Mouse (Mus musculus): ENCODE results near the gene Zfp595.
A peak's percentile ranks its signal among the peaks of the same experiment; 100 is the strongest.
"Not testable (repeated sequence)": the region's sequence is repeated elsewhere in the genome, so short reads cannot be mapped to it uniquely, and the experiment has no call there.

Zfp595 gene

DNA sequence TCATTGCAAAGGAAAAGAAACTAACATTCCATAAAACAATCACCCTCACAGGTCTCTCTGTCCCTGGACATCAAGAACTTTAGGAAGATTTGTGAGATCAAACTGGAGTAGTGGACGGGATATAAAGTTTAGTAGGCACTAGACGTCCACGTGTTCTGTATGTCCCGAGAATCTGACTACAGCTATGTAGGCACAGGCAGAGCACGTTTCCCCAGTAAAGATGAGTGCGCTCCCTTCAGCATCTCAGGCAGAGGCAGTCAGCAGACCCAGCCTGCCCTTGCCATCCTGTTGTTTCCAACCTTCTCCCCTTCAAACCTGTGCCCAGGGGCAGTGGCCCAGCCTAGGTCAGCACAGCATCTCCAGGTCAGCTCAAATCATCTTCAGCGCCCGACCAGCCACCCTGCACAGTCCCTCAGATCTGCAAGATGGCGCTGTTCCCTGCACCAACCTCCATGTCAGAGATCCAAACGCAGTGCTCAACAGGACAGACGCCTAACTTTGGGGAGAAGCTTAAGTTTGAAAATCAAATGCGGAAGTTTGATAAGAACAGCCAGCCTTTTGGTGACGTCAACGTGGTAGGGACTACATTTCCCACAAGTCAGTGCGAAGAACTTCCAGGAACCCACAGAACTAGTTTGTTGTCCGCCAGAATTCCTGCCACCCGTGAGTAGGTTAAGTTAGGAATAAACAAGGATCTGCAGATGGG lies at the start of gene Zfp595:
TSS of gene Zfp595 (minus strand) at position 552 of the 706 bp plus-strand sequence.
- DNase-seq, result peak; percentile 89

DNA sequence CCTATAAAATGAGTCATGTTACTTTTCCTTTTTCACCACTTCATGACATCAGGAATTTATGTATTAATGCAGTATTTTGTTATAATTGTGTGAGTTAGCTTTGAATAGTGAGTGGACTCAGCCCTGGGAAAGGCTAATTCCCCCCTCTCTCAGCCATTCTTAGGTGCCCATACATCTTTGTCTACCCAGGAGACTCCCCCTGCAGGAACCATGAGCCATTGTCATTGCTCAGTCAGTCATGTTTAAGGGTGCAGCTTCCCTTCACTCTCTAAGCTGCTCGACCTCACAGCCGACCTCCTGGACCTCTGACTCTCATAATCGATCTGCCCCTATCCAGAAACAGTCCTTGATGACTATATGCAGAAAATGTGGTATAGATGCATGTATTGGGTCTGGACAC lies 43.9 kb upstream of the Zfp595 start:
- DNase-seq, result not testable (repeated sequence)

DNA sequence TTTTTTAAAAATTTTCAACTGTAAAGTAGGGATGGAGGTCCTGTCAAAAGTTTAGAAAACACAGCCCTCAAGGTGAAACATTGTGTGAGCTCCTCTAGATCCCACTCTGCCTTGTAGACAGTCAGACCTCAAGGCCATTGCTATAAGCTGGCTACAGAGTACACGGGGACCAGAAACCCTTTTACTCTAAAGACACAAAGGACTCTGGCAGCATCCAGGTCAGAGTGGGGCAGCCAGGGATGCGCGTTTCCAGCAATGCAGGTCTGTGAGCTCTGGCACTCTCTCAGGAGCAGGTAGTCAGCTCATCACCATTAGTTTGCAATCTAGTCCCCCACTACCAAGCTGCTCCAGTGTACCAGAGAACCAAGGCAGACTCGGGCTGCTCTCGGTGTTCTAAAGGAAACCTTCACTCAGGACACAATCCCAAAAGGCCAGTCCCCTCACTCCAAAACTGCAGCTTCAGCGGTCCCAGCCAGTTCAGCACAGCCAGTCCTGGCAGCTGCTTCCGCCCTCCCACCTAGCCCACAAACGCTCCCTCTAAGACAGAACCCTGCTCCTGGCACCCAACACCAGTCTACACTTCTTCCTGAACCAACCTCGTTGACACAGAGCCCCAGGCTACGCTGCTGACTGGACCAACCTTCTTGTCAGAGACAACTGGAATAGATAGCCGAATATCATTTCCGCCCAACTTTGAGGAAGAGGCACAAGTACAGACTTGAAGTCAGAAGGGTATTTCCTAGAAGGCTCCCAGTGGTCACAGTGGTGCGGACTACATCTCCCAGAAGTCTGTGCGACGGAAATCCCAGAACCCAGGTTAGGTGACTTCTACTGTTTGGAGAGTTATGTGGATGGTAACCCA lies 42.9 kb upstream of the Zfp595 start, which contains the start of the genes Gm28041 and Zfp456:
TSS of gene Gm28041 (minus strand) at position 684 of the 862 bp plus-strand sequence.
TSS of gene Zfp456 (minus strand) at position 761 of the 862 bp plus-strand sequence.
- DNase-seq, result peak; percentile 80

DNA sequence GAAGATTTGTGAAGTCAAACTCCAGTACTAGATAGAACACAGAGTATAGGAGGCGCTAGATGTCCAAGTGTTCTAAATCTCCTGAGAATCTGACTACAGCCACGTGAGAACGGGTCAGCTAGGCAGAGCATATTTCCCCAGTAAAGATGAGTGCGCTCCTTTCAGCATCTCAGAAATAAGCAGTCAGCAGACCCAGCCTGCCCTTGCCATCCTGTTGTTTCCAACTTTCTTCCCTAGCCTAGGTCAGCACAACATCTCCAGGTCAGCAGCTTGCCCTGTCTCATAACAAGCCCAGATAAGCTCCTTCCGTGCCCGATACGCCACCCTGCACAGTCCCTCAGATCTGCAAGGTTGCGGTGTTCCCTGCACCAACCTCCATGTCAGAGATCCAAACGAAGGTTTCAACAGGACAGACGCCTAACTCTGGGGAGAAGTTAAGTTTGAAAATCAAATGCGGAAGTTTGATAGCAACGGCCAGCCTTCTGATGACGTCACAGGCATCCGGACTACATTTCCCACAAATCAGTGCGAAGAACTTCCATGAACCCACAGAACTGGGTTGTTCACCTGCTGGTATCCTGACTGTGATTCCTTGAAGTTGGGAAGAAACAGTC lies 27.9 kb upstream of the Zfp595 start, which contains the start of the genes Gm28044 and Zfp953:
TSS of gene Gm28044 (minus strand) at position 406 of the 614 bp plus-strand sequence.
TSS of gene Zfp953 (minus strand) at position 475 of the 614 bp plus-strand sequence.
- DNase-seq, result peak; percentile 90

DNA sequence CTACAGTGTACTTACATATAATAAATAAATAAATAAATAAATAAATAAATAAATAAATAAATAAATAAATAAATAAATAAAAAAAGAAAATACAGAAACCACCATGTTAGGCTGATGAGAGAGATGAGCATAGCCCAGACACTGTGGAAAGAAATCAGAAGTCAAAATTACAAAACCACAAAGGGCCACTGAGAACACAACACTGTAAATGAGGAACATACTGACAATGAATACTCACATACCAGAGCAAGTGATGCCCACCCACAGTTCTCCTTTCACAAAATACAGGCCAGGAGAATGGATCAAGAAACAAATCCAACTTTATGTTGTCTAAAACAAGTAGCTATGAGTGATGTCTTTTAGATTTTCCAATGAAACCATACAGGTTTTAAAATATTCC lies 19.5 kb upstream of the Zfp595 start:
- no peak for DNase-seq

DNA sequence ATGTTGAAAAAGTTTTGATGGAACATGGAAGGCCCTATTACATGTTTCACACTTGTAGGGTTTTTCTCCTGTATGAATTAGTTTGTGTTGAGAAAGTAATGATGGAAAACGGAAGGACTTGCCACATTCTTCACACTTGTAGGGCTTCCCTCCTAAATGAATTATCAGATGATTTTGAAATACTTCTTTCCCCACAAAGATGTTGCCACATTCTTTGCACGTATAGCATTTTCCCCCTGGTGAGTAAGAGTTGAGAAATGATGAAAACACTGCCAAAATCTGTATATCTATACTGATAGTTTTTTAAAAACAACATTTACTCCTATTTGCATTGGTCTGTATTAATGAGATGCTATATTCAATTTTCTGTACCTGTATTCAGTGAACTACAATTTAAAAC lies 11.1 kb upstream of the Zfp595 start:
- no peak for DNase-seq

DNA sequence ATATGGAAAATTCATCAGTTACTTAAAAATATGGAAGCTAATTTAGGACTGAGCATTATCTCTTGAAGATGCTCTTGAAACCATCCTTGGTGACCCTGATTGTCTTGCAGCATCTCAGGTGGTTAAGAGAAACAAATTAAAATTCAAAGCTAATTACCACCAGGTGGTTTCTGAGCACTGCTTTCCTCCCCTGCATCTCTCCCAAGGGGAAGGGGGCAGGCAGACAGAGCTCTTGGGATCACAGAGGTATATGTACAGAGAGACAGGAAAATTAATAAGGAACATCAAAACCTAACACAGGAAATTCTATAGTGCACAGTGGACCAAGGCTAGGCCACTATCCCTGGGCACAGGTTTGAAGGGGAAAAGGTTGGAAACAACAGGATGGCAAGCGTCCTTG lies 507 bp upstream of the Zfp595 start:
- no peak for DNase-seq

DNA sequence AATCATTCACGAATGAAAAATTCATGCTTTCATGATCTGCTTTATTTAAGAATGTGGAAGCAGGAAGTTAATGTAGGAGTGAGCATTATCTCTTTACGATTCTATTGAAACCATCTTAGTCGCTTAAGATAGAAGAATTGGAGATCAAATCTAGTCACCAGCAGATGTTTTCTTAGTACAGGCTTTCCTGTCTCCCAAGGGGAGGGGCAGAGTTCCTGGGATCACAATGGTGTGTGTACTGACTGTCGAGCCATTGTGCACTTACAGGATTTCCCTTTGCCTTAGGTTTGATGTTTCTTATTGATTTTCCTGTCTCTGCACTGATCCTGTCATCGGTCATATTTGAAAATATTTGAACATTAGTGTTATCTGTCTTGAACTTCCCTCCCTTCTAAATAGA lies 25.7 kb downstream of the Zfp595 start:
- DNase-seq, result no peak

DNA sequence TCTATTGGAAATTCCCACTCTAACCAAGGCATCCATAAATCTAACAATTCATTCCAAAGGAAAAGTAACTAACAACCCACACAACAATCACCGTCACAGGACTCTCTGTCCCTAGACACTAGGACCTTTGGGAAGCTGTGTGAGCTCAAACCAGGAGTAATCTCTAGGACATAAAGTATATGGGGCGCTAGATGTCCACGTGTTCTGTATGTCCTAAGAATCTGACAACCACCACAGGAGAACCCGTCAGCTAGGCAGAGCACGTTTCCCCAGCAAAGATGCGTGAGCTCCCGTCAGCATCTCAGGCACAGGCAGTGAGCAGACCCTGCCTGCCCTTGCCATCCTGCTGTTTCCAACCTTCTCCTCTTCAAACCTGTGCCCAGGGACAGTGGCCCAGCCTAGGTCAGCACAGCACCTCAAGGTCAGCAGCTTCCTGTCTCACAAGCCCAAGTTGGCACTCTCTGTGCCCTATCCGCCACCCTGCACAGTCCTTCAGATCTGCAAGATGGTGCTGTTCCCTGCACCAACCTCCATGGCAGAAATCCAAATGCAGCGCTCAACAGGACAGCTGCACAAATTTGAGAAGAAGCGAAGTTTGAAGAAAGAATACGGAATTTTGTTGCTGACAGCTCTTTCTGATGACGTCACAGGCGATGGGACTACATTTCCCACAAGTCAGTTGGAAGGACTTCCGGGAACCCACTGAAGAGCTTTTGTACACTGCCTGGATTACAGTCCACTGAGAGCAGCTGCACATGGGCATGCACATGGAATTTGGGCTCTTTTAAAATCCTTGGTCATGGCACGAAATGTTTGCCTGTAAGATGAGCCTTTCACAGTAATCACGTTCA lies 26.3 kb downstream of the Zfp595 start, which contains the start of gene Zfp457:
TSS of gene Zfp457 (minus strand) at position 664 of the 851 bp plus-strand sequence.
- DNase-seq, result peak; percentile 90

DNA sequence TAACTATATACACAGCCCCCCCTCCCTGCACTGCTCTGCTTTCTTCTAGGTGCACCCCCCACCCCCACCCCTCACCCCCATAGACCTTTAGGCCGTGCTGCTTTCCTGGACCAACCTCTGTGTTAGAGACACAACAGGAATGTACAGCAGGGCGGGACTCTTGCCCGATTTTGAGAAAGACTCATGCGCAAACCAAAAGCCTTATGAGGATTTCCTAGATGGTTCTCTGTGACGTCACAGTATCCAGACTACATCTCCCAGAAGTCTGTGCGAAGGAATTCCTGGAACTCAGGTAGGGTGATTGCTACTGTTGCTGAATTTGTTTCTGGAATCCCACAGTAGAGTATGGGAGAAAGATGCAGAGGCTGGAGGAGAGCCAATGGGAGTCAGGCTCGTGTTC lies 54.1 kb downstream of the Zfp595 start, which contains the start of gene Zfp458:
TSS of gene Zfp458 (minus strand) at position 153 of the 400 bp plus-strand sequence.
- peak; percentile 17 for DNase-seq

DNA sequence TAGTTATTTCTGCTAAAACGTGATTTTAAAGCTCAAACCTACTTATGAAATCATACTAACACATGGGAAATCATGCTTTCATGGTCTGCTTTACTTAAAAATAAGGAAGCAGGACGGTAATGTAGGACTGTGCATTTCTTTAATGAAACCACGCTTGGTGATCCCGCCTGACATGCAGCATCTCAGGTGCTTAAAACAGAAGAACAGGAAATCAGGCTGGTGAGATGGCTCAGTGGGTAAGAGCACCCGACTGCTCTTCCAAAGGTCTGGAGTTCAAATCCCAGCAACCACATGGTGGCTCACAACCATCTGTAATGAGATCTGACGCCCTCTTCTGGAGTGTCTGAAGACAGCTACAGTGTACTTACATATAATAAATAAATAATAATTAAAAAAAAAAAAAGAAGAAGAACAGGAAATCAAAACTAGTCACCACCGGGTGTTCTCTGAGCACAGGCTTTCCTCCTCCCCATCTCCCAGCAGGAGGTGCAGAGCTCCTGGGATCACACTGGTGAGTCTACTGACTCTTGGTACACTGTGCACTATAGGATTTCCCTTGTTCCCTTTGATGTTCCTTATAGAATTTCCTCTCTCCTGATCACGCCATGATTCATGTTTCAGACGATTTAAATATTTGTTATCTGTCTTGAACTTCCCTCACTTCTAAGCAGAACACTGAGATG lies 62.8 kb downstream of the Zfp595 start:
- not testable (repeated sequence) for DNase-seq

DNA sequence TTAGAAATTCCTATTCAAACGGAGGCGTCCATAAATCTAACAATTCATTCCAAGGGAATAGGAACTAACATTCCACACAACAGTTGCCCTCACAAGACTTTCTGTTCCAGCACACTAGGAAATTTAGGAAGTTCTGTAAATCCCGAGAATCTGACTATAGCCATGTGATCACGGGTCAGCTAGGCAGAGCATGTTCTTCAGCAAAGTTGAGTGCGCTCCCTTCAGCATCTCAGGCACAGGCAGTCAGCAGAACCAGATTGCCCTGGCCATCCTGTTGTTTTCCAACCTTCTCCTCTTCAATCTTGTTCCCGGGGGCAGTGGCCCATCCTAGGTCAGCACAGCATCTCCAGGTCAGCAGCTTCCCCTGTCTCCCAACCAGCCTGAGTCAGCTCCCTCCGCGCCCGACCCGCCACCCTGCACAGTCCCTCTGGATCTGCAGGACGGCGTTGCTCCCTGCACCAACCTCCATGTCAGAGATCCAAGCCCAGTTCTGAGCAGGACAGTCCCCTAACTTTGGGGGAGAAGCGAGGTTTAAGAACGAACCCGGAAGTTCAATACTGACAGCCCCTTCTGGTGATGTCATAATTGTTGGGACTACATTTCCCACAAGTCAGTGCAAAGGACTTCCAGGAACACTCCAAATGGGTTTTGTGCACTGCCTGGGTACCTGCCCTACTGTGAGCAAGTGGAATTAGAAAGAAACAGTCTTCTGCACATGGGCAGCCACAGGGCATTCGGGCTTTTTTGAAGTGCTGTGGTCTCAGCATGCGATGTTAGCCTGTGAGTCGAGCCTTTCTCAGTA lies 63.6 kb downstream of the Zfp595 start:
- DNase-seq, result peak; percentile 79
